Mouse (Mus musculus) hindbrain, embryonic 15.5 days (tissue): ENCODE results near the gene Thrb. TPM values are rescaled to one million over a fixed set of nuclear protein-coding genes. Genes with fewer than 3 reads are reported as not detected.

Experiments used
- ATAC-seq: fragments of 200-750 bp; cut with Nextera tagmentation; 2 replicates; pipeline ENCODE4 v1.8.0; 2017; ENCODE audit warnings: low read depth, moderate number of reproducible peaks, moderate TSS enrichment; ENCODE audit not compliant: low FRiP score
- H3K27ac ChIP-seq: fragments of 300-500 bp; sonication (generic); replicated peaks from 2 replicates; pipeline ENCODE4 v1.5.1; 2015; ENCODE audit warnings: mild to moderate bottlenecking, inconsistent platforms
- H3K27me3 ChIP-seq: fragments of 300-500 bp; sonication (generic); 2 replicates; pipeline ENCODE4 v1.6.1; 2015; ENCODE audit warnings: control low read depth, inconsistent platforms
- H3K36me3 ChIP-seq: fragments of 300-500 bp; sonication (generic); 2 replicates; pipeline ENCODE4 v1.6.1; 2015; ENCODE audit warnings: control low read depth, inconsistent platforms
- H3K4me1 ChIP-seq: fragments of 300-500 bp; sonication (generic); replicated peaks from 2 replicates; pipeline ENCODE4 v1.6.1; 2015; ENCODE audit warnings: control low read depth, inconsistent platforms
- H3K4me2 ChIP-seq: fragments of 300-500 bp; sonication (generic); 2 replicates; pipeline ENCODE4 v1.6.1; 2015; ENCODE audit warnings: moderate library complexity, mild to moderate bottlenecking, inconsistent platforms
- H3K4me3 ChIP-seq: fragments of 300-500 bp; sonication (generic); 2 replicates; pipeline ENCODE4 v1.5.1; 2015; ENCODE audit warnings: mild to moderate bottlenecking, inconsistent platforms
- H3K9ac ChIP-seq: fragments of 300-500 bp; sonication (generic); 2 replicates; pipeline ENCODE4 v1.6.1; 2015; ENCODE audit warnings: inconsistent platforms
- H3K9me3 ChIP-seq: fragments of 300-500 bp; sonication (generic); 2 replicates; pipeline ENCODE4 v1.6.1; 2016; ENCODE audit warnings: control low read depth, inconsistent platforms
- WGBS: fragments of 180-500 bp; shearing (Covaris S2); methylation state at CpG from one replicate; pipeline ENCODE4 v1.1.7; 2015; 5-methylcytosine and 5-hydroxymethylcytosine counted together
- polyA plus RNA-seq: library from polyadenylated mRNA; unstranded; fragments of >200 nt; fragmentation: Nextera tagmentation; extraction: Ambion mirVana; gene quantifications from 2 replicates; pipeline ENCODE4 v1.2.1, GENCODE M21; 2015

The Thrb gene
- 2.3 TPM in 2 replicates for polyA plus RNA-seq

- peak within 1 kb of the TSS; percentile 45 for H3K9ac ChIP-seq
- H3K36me3 ChIP-seq = no peaks in the 10 kb centered on the region
- H3K4me2 ChIP-seq = peak within 1 kb of the TSS; percentile 98
- H3K4me3 ChIP-seq = peak within 1 kb of the TSS; percentile 53
- H3K4me1 ChIP-seq = peaks cover 22% of the 10 kb centered on the region
- ATAC-seq = peak; percentile 20
- H3K27ac ChIP-seq = 0 out of 2 replicates have a peak within 1 kb of the TSS, but pooled peaks have one; percentile 1
- 2% methylated on average over 23 of the region's 23 CpGs for WGBS
- no peaks in the 10 kb centered on the region for H3K9me3 ChIP-seq
- H3K27me3 ChIP-seq = peaks cover 16% of the 10 kb centered on the region
Measured at GRCm38 (mm10) chr14:17659686-17660328, at the start of gene Thrb. Gene Thrb (plus strand): TSS chr14:17660261.

DNA sequence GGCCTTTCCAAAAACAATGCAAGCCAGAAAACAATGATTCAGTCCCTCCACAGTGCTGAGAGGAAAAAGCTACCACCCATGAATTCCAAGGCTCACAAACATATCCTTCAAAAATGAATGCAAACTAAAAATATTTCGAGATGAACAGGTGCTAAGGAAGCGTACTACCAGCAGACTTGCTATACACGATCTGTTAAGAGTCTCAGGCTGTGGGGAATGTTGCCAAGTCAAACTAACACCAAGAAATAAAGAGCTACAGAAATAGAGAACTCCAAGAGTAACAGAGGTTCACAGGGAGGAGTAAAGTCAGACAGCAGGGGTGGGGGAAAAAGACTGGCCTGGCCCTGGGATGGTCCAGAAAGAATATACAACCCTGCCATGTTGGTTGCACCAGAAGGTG, 38.4 kb upstream of the Thrb start:
- ATAC-seq = no peak
- Histone ChIP-seq H3K27ac (no peak overlapping the region), H3K4me1 (no peaks in the 10 kb centered on the region), H3K4me2 (no peak overlapping the region), H3K9me3 (no peaks in the 10 kb centered on the region), H3K4me3 (no peak overlapping the region), H3K27me3 (no peaks in the 10 kb centered on the region), H3K36me3 (no peaks in the 10 kb centered on the region), H3K9ac (no peak overlapping the region)
- 74% methylated on average over 3 of the region's 3 CpGs for WGBS

DNA sequence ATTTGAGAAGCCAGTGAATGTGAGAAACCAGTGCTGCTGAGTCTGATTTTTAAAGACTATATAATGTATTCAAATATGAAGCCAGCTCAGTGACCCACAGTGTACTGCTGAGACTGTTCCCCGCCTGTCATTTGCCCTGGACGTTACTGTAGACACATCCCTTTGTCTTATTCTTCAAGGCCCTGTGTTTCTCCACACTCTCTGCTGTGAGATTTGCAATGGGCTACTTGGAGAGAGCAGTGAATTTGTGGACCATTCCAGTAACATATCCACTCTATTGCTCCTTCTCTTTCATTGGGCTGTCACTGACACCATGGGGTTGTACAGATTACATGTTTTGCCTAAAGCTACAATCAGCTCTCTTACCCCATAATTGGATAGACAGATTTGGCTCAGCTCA, 36.1 kb upstream of the Thrb start:
- H3K27me3 ChIP-seq = no peaks in the 10 kb centered on the region
- no peak overlapping the region for H3K4me2 ChIP-seq
- H3K9me3 ChIP-seq = no peaks in the 10 kb centered on the region
- no peaks in the 10 kb centered on the region for H3K4me1 ChIP-seq
- ATAC-seq = no peak
- 53% methylated on average over 2 of the region's 2 CpGs for WGBS
- H3K9ac ChIP-seq = no peak overlapping the region
- H3K4me3 ChIP-seq = no peak overlapping the region
- H3K36me3 ChIP-seq = no peaks in the 10 kb centered on the region
- no peak overlapping the region for H3K27ac ChIP-seq

DNA sequence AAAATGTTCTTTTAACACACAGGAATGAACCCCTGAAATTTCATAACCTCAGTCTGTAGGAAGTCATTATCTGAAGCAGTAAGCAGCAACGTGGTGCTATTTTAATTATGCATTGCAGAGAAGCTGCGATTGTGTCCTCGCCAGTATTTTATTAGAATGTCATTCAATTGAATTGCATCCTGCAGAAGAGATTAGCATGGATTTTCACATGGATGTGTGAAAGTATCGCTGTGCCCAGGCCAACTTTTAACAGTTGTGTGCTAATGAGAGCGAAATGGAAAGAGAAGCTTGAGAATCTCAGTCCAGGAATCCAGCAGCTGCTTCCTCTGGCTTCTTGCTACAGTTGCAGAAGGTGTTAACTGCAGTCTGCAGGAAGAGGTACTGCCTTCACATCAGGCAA, 30.8 kb upstream of the Thrb start:
- no peak for ATAC-seq
- H3K4me1 ChIP-seq = no peaks in the 10 kb centered on the region

GRCm38 (mm10) chr14:17632887-17633522, 27.1 kb upstream of the Thrb start:
- Histone ChIP-seq H3K4me3 (no peak overlapping the region), H3K9ac (no peak overlapping the region), H3K4me2 (peak overlapping the region; percentile 35), H3K4me1 (no peaks in the 10 kb centered on the region), H3K36me3 (no peaks in the 10 kb centered on the region), H3K27ac (no peak overlapping the region), H3K27me3 (no peaks in the 10 kb centered on the region), H3K9me3 (no peaks in the 10 kb centered on the region)
- WGBS = 8% methylated on average over 19 of the region's 19 CpGs
- peak; percentile 69; the same call in 1 of the 2 replicates for ATAC-seq

More for the DNA sequence above, 30.8 kb upstream of the Thrb start:
- Histone ChIP-seq H3K36me3 (no peaks in the 10 kb centered on the region), H3K4me2 (no peak overlapping the region), H3K27me3 (no peaks in the 10 kb centered on the region), H3K9ac (no peak overlapping the region), H3K9me3 (no peaks in the 10 kb centered on the region), H3K27ac (no peak overlapping the region), H3K4me3 (no peak overlapping the region)
- WGBS = 53% methylated on average over 5 of the region's 5 CpGs

GRCm38 (mm10) chr14:17636971-17637370, 23.1 kb upstream of the Thrb start:
- Histone ChIP-seq H3K9me3 (no peaks in the 10 kb centered on the region), H3K4me1 (no peaks in the 10 kb centered on the region), H3K4me2 (no peak overlapping the region), H3K27ac (no peak overlapping the region), H3K27me3 (no peaks in the 10 kb centered on the region), H3K4me3 (no peak overlapping the region), H3K9ac (no peak overlapping the region), H3K36me3 (no peaks in the 10 kb centered on the region)
- ATAC-seq = no peak
- 71% methylated on average over 3 of the region's 3 CpGs for WGBS

- 73% methylated on average over 3 of the region's 3 CpGs for whole genome bisulfite sequencing
- Histone ChIP-seq H3K9ac (no peak overlapping the region), H3K27ac (no peak overlapping the region), H3K4me1 (no peaks in the 10 kb centered on the region), H3K9me3 (no peaks in the 10 kb centered on the region), H3K27me3 (no peaks in the 10 kb centered on the region), H3K4me3 (no peak overlapping the region), H3K36me3 (no peaks in the 10 kb centered on the region), H3K4me2 (no peak overlapping the region)
- ATAC-seq = no peak
Measured at GRCm38 (mm10) chr14:17641770-17642169, 18.3 kb upstream of the Thrb start.

DNA sequence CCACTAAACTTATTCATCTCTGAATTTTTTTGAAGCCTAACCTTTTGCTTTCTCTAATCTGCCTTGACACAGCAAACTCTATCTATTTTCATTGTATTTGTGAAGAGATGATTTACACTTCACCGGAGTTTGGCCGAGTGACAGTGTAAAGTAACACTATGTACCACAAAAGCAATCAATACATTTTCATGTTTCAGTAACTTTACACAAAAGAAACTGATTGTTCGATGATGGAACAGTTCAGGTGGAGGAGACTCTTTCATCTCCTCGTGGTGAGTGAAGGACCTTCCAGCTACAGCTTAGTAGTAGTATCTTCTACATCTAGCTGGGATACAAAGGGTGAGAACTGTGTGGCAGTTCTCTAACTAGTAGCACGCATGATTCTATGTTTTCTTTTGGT, 5.0 kb upstream of the Thrb start:
- Histone ChIP-seq H3K27me3 (no peaks in the 10 kb centered on the region), H3K4me1 (peaks cover 10% of the 10 kb centered on the region), H3K4me2 (no peak overlapping the region), H3K9me3 (no peaks in the 10 kb centered on the region), H3K36me3 (no peaks in the 10 kb centered on the region), H3K27ac (no peak overlapping the region), H3K4me3 (no peak overlapping the region), H3K9ac (no peak overlapping the region)
- no peak for ATAC-seq
- WGBS = 59% methylated on average over 5 of the region's 5 CpGs

GRCm38 (mm10) chr14:17659031-17659430, 1.0 kb upstream of the Thrb start:
- Histone ChIP-seq H3K9me3 (no peaks in the 10 kb centered on the region), H3K27ac (no peak overlapping the region), H3K4me1 (peaks cover 22% of the 10 kb centered on the region), H3K4me2 (peak overlapping the region; percentile 98), H3K4me3 (peak overlapping the region; percentile 53), H3K9ac (no peak overlapping the region), H3K36me3 (no peaks in the 10 kb centered on the region), H3K27me3 (peaks cover 16% of the 10 kb centered on the region)
- ATAC-seq = peak; percentile 71
- WGBS = under 1% methylated on average over 10 of the region's 10 CpGs

DNA sequence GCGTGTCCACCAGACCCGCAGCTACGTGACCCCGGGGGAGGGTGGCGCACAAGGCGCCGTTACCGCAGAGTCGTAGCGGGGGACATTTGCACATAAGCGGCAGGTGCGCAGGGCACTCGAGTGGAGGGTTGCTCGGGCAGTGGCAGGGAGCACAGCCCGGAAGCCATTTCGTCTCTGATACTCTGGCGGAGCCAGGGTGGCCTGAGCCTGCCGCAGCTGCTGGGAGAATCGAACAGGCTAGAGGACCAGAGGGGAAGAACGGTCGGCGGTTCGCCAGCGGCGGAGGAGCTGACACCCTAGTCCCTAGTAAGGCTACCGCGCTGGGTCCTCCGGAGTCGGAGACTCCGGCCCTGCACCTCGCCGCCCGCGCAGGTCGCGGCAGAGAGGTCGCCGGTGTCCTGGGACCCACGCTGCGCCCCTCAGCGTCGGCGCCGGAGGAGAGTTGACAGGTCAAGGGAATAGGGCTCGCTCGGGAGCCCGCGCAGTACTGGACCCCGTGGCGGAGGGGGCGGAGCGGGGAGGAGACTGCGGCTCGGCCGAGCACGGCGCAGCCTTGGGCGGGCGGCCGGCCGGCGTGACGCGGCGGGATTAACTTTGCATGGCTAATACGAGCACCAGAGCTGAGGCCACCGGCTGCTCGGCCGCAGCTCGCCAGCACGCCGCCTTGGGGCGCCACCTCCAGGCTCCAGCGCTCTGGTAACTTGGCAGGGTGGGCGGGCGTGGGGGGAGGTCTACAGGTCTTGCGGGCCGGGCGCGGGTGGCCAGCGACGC, 453 bp downstream of the Thrb start:
- Histone ChIP-seq H3K9ac (peak overlapping the region; percentile 45), H3K36me3 (no peaks in the 10 kb centered on the region), H3K4me1 (peaks cover 22% of the 10 kb centered on the region), H3K9me3 (no peaks in the 10 kb centered on the region), H3K4me2 (peak overlapping the region; percentile 98), H3K27ac (0 out of 2 replicates have a peak overlapping the region, but pooled peaks have one; percentile 1), H3K27me3 (peaks cover 16% of the 10 kb centered on the region), H3K4me3 (peak overlapping the region; percentile 53)
- WGBS = under 1% methylated on average over 80 of the region's 82 CpGs
- ATAC-seq = peak; percentile 93

GRCm38 (mm10) chr14:17661100-17661521, 1.1 kb downstream of the Thrb start:
- H3K27me3 ChIP-seq = peaks cover 16% of the 10 kb centered on the region
- H3K36me3 ChIP-seq = no peaks in the 10 kb centered on the region
- peak overlapping the region; percentile 53 for H3K4me3 ChIP-seq
- H3K9me3 ChIP-seq = no peaks in the 10 kb centered on the region
- 0 out of 2 replicates have a peak overlapping the region, but pooled peaks have one; percentile 1 for H3K27ac ChIP-seq
- peak overlapping the region; percentile 45 for H3K9ac ChIP-seq
- peak overlapping the region; percentile 98 for H3K4me2 ChIP-seq
- no peak; the same call in none of the 2 replicates for ATAC-seq
- WGBS = 1% methylated on average over 16 of the region's 16 CpGs
- peaks cover 22% of the 10 kb centered on the region for H3K4me1 ChIP-seq

DNA sequence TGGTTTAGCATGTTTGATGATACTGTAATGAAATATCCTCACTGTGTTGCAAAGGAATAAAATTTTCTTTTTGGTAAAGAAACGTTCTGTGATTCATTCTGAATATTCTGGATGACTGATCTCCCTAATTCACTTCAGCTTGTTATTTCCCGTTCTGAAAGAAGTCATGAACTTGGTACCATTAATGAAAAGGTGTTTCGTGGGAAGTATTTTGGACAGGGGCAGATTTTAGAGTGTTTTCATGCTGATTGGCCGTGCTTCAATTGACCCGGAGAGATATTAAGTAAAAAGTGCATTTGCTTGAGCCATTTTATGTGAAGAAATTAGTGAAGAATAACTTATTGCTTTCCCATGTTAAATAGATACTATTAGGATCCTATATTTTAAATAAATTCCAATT, 2.0 kb downstream of the Thrb start:
- no peak for ATAC-seq
- peaks cover 22% of the 10 kb centered on the region for H3K4me1 ChIP-seq
- H3K4me3 ChIP-seq = peak overlapping the region; percentile 53
- H3K4me2 ChIP-seq = peak overlapping the region; percentile 98
- peaks cover 16% of the 10 kb centered on the region for H3K27me3 ChIP-seq
- no peak overlapping the region for H3K9ac ChIP-seq
- no peak overlapping the region for H3K27ac ChIP-seq
- no peaks in the 10 kb centered on the region for H3K9me3 ChIP-seq
- WGBS = 40% methylated on average over 5 of the region's 5 CpGs
- H3K36me3 ChIP-seq = no peaks in the 10 kb centered on the region
